Mouse (Mus musculus) spleen, postnatal 4 days (tissue): ENCODE measurements around the gene Ttc27.
"Not testable (repeated sequence)": the region's sequence is repeated elsewhere in the genome, so short reads cannot be mapped to it uniquely, and the experiment has no call there.

Experiments
- DNase-seq, 2 experiments: peaks; one replicate each; pipeline ENCODE4 v3.0.0; 2022; ENCODE audit warnings: low spot score in 2 of 2

Gene Ttc27

GRCm38 (mm10) chr17:74717618-74718151, at the start of gene Ttc27:
Ttc27 (plus strand) TSS chr17:74717732.
- peak; percentile 94 to 98 for DNase-seq

- no peak for DNase-seq
Measured at GRCm38 (mm10) chr17:74668010-74668409, 49.5 kb upstream of the Ttc27 start.

- DNase-seq = no peak
Measured at GRCm38 (mm10) chr17:74670031-74670430, 47.5 kb upstream of the Ttc27 start.

GRCm38 (mm10) chr17:74672446-74672845, 45.1 kb upstream of the Ttc27 start:
- no peak for DNase-seq

GRCm38 (mm10) chr17:74673251-74673650, 44.3 kb upstream of the Ttc27 start:
- peak in 1 of 2 experiments; percentile 34 for DNase-seq

- no peak for DNase-seq
Measured at GRCm38 (mm10) chr17:74678061-74678460, 39.5 kb upstream of the Ttc27 start.

GRCm38 (mm10) chr17:74684927-74685326, 32.6 kb upstream of the Ttc27 start:
- no peak for DNase-seq

- no peak for DNase-seq
Measured at GRCm38 (mm10) chr17:74688555-74688954, 29.0 kb upstream of the Ttc27 start.

GRCm38 (mm10) chr17:74689406-74689805, 28.1 kb upstream of the Ttc27 start:
- DNase-seq = no peak

GRCm38 (mm10) chr17:74701661-74702060, 15.9 kb upstream of the Ttc27 start:
- not testable (repeated sequence) for DNase-seq

GRCm38 (mm10) chr17:74705480-74705879, 12.1 kb upstream of the Ttc27 start:
- DNase-seq = no peak

- DNase-seq = no peak
Measured at GRCm38 (mm10) chr17:74706593-74706992, 10.9 kb upstream of the Ttc27 start.

GRCm38 (mm10) chr17:74707637-74708152, 9.8 kb upstream of the Ttc27 start:
- DNase-seq = no peak

GRCm38 (mm10) chr17:74710731-74711130, 6.8 kb upstream of the Ttc27 start:
- DNase-seq = no peak

GRCm38 (mm10) chr17:74711627-74712026, 5.9 kb upstream of the Ttc27 start:
- DNase-seq = no peak

- no peak for DNase-seq
Measured at GRCm38 (mm10) chr17:74715128-74715527, 2.4 kb upstream of the Ttc27 start.

GRCm38 (mm10) chr17:74715724-74716123, 1.8 kb upstream of the Ttc27 start:
- DNase-seq = no peak

GRCm38 (mm10) chr17:74716643-74717042, 889 bp upstream of the Ttc27 start:
- no peak for DNase-seq

GRCm38 (mm10) chr17:74717091-74717617, 378 bp upstream of the Ttc27 start:
- DNase-seq = no peak

- DNase-seq = no peak
Measured at GRCm38 (mm10) chr17:74732872-74733271, 15.3 kb downstream of the Ttc27 start.

GRCm38 (mm10) chr17:74735392-74735791, 17.9 kb downstream of the Ttc27 start:
- no peak for DNase-seq

GRCm38 (mm10) chr17:74749659-74750058, 32.1 kb downstream of the Ttc27 start:
- no peak for DNase-seq

- DNase-seq = no peak
Measured at GRCm38 (mm10) chr17:74751026-74751425, 33.5 kb downstream of the Ttc27 start.
